Mouse (Mus musculus): Measurements from ENCODE around the gene Asf1b. TPM values are rescaled to one million over a fixed set of nuclear protein-coding genes. Genes with fewer than 3 reads are reported as not detected.
"Not testable (repeated sequence)": the region's sequence is repeated elsewhere in the genome, so short reads cannot be mapped to it uniquely, and the experiment has no call there.

Asf1b gene
- polyA plus RNA-seq, 1 experiment: 3.1 TPM

DNA sequence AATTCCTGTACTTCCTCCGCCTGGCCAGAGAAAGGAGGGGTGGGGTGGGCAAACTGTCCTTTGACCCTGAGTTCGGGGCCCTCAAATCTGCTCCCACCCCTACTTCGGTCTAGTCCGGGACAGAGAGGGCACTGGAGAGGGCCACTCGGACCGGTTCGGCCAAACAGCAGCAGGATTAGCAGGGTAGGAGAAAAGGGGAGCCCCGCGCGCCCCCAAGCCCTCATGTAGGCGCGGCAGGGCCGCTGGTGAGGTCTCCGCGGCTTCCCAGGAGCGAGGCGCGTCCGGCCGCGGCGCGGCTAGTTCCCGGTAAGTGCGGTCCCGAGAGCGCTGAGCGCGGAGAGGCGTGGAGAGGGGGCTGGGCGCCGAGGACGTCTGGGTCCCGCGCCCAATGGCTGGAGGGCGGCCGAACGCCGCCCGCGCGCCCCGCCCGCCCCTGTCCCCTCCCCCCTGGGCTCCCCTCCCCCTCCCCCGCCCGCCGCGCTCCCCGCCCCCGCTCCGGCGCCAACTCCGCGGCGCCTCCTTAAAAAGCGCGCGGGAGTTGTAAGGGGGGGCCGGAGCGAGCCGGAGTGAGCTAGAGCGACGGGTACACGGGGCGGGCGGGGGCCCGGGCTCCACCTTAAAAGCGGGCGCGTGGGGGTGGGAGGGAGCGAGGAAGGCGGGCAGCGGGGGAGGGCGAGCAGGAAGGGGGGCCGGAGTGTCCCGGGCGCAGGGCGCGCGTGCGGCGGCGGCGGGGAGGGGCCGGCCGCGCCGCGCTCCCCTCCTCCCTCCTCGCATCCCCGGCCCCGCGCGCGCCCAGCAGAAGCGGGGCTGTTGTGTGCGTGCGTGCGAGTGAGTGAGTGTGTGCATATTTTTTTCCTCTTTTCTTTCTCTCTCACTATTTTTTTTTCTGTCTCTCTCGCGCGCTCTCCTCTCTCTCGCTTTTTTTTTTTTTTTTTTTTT is 41.5 kb downstream of the Asf1b start:
- DNase-seq (ENCODE audit: low spot score): peak; percentile 93

DNA sequence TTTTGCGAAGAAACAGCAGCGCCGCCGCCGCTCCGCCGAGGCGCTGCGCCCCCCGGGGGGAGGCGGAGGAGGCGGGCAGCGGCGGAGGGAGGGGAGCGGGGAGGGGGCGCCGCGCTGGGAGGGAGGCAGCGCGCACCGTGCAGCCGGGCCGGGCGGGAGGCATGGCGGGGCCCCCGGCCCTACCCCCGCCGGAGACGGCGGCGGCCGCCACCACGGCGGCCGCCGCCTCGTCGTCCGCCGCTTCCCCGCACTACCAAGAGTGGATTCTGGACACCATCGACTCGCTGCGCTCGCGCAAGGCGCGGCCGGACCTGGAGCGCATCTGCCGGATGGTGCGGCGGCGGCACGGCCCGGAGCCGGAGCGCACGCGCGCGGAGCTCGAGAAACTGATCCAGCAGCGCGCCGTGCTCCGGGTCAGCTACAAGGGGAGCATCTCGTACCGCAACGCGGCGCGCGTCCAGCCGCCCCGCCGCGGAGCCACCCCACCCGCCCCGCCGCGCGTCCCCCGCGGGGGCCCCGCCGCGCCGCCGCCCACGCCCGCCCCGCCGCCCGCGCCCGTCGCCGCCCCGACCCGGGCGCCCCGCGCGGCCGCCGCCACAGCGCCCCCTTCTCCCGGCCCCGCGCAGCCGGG is 42.3 kb downstream of the Asf1b start, which contains the start of gene Samd1:
Gene Samd1 (plus strand): TSS at position 162 of the 631 bp plus-strand sequence.
- DNase-seq (ENCODE audit: low spot score): peak; percentile 49

DNA sequence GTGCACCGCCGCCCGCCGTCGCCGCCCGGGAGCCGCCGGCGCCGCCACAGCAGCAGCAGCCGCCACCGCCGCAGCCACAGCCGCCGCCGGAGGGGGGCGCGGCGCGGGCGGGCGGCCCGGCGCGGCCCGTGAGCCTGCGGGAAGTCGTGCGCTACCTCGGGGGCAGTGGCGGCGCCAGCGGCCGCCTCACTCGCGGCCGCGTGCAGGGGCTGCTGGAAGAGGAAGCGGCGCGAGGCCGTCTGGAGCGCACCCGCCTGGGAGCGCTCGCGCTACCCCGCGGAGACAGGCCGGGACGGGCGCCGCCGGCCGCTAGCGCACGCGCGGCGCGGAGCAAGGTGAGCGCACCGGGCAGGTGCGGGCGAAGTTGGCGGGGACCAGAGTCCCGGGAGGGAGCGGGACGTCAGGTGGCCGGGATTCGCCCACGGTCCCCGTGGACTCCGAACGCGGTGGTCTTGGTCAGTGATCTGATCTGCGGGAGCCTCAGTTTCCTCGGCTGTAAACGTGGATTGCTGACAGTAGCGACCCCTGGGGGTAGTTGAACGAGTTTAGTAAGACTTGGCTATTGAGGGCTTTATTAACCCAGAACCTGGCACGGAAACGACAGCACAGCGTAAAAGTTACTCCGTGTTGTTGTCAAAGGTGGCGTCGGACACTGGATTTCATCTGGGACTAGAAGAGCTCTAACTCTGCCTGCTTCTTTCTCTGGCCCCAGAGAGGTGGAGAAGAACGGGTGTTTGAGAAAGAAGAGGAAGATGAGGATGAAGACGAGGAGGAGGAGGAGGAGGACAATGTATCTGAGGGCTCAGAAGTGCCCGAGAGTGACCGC is 43.1 kb downstream of the Asf1b start:
- peak; percentile 60 for DNase-seq (ENCODE audit: low spot score)

DNA sequence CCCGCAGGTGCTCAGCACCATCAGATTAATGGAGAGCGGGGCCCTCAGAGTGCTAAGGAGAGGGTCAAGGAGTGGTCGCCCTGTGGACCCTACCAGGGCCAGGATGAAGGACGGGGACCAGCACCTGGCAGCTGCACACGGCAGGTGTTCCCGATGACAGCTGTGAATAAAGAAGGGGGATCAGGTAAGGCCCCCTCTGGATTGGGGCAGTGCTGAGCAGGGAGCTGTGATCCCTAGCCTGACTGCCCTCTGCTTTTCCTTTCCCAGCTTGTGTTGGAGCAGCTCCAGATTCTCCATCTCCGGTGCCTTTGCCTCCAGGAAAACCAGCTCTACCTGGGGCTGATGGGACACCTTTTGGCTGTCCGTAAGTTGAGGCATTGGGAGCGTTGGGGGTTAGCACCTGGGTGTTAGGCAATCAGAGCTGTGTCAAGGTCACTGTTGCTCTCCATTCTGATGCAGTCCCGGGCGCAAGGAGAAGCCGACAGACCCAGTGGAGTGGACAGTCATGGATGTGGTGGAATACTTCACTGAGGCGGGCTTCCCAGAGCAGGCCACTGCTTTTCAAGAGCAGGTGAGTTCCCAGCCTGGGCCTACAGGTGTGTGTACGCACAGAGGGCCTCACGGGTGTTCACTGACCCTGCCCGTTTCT is 43.9 kb downstream of the Asf1b start:
- DNase-seq (ENCODE audit: low spot score): no peak

DNA sequence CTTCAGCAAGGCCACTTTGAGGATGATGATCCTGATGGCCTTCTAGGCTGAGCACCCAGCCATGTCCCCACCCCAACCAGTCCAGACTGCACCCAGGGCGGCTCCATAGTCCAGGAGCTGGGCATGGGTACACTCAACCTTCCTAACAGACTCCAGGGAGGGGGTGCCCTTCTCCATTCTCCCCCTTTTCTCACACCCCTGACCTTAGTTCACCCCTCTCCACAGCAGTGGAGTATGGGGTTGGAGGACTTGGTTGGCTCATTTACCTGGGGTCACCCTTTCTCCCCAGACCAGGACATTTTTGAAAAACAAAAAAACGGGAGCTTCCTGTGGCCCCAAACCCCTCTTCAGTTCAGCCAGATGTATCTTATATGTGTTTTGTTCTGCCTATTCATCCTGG is 44.5 kb downstream of the Asf1b start:
- DNase-seq (ENCODE audit: low spot score): no peak

DNA sequence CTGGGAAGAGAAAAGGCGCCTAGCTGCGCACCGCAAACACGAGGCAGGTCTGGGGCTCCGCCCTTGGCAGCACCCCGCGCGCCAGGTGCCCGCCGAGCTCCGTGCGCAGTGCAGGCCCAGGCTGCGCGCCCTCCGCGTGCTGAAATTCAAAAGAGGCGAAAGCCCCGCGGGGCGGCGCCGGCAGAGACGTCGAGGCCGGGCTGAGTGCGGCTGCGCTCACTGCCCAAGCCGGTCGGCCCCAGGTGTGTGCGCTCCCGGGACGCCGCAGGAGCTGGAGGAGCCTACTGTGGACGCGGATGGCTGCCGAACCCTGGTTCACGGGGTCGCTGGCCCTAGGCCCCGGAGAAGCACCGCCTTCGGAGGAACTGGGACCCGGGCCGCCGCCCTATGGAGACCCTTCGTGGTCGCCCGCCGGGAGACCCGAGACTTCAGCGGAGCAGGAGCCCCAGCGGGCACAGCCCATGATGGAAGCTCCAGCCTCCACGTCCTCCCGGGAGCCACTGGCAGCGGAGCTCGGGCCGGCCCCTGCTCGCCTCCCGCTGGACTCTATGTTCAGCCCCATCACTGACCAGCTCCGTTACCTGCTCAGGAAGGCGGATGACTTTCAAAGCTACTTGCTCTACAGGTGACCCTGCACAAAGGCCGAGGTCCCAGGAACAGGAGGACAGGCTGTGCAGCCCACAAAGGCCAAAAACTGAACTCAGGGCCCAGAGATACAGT is 46.1 kb downstream of the Asf1b start, which contains the start of gene 1700067K01Rik:
Gene 1700067K01Rik (plus strand): TSS at position 222 of the 720 bp plus-strand sequence.
- DNase-seq (ENCODE audit: low spot score): no peak

DNA sequence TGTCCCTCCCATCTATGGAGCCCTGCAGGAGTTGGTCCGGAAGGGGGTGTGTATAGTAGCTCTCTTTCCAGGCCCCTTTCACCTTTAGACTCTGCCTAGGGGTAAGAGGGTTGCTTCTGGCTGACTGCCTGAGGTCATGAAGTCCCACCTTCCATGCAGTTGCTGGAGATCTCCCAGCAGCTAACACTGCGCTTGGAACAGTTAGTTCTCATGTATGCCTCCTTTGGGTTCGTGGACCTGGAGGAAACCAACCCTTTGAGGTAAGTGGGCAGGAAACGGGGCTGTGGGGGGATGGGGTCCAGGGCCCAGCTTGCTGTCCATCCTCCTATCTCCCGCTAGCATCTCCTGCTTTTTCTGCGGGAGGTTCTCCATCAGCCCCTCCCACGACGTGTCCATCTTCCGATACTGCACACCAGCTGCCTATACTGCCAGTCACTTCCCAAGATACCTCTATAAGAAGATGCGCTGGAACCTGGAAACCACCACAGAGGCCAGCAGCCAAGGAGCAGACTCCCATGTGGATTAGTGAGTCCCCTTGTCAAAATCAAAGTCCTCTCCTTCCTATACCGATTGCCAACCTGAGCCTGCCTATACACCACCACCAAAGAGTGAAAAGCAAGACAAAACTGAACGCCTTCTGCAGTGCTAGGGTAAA is 47.8 kb downstream of the Asf1b start:
- no peak for DNase-seq (ENCODE audit: low spot score)

DNA sequence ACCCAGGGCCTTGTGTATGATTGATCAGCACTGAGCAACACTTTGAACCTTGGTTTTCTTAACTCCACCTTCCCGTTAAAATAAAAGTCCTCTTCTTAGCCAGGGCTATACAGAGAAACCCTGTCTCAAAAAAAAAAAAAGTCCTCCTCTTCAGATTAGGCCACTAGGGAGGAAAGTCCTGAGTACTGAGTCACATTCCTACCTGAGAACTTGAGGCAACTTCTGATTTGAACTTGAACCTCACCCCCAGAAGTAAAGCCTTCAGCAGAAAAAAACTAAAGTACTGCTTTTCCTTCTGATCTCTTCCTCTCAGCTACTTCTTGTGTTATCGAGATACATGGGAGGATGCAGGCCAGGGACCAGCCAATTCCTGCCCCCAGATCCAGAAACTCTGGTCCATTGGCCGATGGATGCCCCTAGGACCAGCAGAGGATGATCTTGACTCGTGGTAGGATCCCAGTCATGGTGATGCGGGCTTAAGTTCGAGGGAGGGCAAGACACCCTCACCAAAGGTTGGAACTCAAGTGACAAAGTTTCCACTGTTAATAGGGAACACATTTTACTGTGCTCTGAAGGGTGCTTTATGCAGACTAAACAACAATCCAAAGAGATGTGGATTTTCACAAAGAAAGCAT is 48.4 kb downstream of the Asf1b start:
- DNase-seq (ENCODE audit: low spot score): no peak

DNA sequence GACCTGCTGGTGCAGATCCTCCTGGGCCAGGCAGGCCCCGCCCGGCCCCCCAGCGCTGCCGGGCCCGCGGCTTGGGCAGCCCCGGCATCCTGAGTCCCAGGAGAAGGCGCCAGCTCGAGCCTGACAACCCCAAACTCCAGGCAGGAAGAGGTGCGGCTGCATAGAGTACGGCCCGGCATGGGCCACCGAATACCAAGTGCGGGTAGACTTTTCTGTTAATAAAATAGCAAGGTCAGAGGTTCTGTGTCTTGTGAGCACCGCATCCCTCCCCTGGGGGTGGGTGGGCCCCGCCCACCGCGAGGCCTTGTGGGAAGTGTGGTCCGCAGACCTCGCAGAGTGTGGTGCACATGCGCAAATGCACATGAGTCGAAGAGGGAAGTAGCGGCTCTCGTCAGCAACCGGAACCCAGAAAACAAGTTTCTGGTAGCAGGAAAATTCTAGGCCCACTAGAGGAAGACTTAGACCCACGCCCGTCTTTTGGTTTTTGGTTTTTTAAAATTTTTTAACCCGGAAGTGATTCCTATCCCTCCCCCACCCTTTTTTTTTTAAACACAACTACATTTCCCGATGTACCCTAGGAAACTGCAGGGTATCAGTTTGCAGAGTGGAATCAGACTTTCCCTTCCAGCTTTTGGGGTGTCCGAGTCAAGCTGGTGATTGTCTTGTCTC is 49.4 kb downstream of the Asf1b start:
- DNase-seq (ENCODE audit: low spot score): peak; percentile 87

DNA sequence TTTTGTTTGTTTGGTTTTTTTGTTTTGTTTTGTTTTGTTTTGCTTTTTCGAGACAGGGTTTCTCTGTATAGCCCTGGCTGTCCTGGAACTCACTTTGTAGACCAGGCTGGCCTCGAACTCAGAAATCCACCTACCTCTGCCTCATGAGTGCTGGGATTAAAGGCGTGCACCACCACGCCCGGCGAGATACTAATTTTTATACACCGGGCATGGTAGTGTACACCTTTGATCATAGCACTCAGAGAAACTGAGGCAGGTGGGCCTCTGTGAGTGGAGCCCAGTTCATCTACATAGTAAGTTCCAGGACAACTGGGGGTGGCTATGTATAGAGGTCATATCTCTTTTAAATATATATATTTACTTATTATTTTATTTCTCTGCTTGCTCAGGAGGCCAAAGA is 50.2 kb downstream of the Asf1b start:
- DNase-seq (ENCODE audit: low spot score): not testable (repeated sequence)

DNA sequence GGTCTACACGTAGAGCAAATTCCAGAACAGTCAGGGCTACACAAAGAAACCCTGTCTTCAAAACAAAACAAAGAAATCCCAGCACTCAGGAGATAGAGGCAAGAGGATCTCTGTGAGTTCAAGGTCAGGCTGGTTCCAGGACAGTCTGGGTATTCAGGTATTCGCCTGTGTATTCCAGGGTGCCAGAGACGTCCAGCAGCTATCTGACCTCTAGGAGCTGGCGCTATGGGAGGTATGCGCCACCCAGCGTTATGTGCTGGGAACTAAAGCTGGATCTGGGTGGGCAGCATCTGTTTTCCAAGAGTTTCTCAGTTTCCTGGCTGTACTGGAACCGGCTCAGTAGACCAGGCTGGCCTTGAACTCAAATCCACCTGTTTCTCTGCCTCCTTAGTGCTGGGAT is 53.1 kb downstream of the Asf1b start:
- no peak for DNase-seq (ENCODE audit: low spot score)

DNA sequence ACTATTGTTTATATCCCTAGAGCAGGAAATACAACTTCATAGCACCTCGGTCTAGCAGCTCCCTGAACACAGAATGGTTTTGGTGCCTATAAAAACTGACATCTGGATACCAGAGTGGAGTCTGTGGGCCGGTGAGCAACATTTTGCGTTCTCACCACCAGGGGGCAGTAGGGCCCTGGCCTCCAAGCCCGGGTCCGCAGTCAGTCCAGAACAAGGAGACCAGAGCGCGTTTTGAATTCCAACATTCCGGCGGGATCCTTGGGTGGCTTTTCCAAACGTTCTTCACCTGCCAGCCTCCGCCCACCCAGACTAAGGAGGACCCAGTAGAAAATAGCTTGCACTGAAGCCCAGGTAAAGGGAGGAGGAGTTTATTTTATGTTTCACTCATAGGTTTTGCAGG is 54.6 kb downstream of the Asf1b start:
- DNase-seq (ENCODE audit: low spot score): peak; percentile 72

DNA sequence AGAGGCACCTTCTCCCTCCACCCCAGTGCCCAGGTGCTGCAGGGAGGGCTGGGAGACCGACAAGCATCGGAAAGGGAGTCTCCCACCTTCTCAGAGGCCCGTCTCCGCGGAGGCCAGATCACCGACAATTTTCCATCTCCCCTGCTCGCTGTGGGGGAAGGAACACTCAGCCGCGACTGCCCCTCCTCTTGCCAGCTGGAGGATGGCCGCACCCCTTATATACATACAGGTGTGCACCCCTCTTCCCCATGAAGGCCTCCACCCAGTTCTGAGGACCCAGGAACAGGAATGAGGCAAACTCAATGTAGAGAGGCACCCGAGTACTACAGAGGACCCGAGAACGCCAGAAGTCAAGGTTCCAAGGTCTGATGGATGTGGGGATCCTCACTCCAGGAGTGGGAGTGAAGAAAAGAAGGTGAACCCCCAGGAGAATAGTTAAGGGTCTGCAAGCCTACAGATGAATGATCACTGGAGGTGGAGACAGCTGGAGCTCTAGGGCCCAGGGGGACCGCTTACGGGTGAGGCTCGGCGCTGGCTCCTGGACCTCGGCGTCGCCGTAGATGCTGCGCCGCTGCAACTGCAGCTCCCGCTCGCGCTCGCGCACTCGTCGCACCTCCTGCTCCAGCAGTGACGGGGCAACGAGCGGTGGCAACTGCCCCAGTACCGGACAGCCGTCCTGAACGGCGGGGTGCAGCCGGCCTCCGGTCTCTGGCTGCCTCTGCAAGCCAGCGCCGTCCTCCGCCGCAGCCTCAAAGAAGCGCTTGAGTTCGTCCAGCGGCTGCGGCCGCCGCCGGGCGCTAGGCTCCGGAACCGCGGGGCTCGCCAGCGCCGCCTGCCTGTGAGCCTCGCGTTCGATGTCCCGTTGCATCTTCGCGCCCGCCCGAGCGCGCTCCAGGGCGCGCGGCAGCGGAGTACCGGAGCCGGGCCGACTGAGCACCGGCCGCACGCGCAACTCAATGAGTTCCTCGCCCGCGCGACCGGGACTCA is 55.6 kb downstream of the Asf1b start:
- DNase-seq (ENCODE audit: low spot score): peak; percentile 70

DNA sequence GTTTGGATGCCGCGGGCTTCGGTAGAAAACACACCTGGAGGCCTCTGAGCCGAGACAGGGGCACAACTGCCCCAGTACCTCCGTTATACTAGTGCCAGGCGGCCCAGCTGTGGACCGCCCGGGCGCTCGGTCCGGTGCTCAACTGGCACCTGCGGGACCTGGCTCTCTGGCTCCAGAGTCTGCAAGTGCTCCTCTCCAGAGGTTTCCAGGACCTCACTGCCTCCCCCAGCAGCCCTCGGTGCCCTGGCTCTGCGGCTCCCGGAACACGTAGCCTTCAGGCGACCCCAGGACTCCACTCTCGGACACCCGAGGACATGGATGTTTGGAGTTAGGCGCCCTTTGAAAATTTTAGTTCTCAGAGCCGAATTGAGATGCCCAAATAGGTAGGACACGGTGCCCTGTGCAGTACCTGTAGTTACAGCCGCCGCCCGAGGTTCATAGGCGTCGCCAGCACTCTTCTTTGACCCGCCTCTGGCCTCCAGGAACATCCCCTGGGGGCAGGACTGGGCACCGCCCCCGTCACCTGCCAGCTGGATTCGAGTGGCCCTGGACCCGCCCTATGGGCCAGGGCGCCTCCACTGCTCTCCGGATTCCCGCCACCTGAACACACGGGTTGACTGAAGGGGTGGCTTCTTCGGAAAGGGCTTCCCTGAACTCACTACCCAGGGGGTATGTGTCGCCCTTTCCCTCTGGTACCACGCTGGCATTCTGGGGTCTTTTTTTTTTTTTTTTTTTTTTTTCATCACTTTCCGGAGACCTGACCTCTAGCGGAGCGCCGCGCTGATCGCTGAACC is 56.6 kb downstream of the Asf1b start, which contains the start of gene 2210011C24Rik:
Gene 2210011C24Rik (minus strand): TSS at position 467 of the 794 bp plus-strand sequence.
- no peak for DNase-seq (ENCODE audit: low spot score)

DNA sequence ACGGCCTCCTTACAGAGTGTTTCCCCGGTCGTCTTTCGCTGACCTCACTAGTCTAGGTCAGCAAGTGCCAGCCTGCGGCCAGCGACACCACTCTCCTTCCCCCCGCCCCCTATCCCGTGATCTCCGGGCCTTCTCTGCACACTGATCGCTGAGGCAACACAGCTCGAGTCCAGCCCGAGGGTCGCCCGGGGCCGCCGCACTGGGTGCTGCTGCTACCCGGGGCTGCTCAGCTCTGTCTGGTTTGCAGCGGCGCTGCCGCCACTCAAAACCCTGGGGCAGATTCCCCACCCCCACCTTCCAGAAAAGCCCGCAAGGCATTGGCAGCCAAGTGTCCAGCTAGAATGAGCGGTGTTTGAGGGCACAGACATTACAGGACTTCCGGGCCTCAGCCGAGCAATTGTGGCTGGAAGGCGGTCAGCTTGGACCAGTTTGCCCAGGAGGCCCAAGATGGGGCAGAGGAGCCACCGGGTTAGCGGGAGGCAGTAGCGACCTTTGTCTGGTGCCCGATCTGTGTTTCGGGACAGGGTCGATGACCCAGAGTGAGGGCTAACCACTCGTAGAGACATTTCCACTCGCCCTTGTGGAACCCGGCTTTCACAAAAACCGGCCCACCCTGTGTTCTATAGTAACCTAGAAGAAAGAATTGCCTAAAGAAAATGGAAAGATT is 57.3 kb downstream of the Asf1b start:
- no peak for DNase-seq (ENCODE audit: low spot score)

DNA sequence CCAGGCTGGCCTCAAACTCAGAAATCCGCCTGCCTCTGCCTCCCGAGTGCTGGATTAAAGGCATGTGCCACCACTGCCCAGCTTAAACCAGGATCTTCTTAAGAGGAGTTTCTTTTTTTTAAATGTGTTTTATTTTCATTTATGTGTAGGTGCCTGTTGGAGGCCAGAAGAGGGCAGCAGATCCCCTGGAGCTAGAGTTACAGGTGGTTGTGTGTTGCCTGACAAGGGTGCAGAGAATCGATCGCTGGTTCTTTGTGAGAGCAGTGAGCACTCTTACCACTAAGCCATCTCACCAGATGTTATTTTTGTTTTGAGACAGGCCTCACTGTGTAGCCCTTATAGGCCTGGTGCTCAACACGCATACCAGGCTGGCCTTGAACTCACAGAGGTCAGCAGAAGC is 60.5 kb downstream of the Asf1b start:
- no peak for DNase-seq (ENCODE audit: low spot score)

DNA sequence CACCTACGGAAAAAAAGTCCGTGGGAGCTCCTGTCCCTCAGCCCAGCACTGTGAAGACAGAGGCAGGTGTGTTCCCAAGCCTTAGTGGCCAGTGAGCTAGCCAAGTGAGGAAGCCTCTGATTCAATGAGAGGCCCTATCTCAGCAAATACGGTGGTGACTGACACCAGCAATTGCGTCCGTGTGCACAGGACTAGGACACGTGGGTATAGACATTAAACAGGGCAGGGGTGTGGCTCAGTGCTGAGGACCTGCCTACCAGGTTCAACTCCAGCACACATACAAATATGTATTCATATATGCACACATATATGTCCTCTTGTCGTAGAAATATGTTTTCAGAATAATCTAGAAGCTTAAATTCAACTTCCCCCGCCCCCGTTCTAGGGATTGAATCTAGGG is 64.4 kb downstream of the Asf1b start:
- no peak for DNase-seq (ENCODE audit: low spot score)
